Mouse (Mus musculus) brain, embryonic 18.5 days (tissue): ENCODE measurements around the gene Ccdc171.
"Not testable (repeated sequence)": the region's sequence is repeated elsewhere in the genome, so short reads cannot be mapped to it uniquely, and the experiment has no call there.

Source experiments
- DNase-seq: peaks from one replicate; pipeline ENCODE4 v3.0.0-alpha.2; 2012; ENCODE audit warnings: low read depth, low spot score

The Ccdc171 gene

DNA sequence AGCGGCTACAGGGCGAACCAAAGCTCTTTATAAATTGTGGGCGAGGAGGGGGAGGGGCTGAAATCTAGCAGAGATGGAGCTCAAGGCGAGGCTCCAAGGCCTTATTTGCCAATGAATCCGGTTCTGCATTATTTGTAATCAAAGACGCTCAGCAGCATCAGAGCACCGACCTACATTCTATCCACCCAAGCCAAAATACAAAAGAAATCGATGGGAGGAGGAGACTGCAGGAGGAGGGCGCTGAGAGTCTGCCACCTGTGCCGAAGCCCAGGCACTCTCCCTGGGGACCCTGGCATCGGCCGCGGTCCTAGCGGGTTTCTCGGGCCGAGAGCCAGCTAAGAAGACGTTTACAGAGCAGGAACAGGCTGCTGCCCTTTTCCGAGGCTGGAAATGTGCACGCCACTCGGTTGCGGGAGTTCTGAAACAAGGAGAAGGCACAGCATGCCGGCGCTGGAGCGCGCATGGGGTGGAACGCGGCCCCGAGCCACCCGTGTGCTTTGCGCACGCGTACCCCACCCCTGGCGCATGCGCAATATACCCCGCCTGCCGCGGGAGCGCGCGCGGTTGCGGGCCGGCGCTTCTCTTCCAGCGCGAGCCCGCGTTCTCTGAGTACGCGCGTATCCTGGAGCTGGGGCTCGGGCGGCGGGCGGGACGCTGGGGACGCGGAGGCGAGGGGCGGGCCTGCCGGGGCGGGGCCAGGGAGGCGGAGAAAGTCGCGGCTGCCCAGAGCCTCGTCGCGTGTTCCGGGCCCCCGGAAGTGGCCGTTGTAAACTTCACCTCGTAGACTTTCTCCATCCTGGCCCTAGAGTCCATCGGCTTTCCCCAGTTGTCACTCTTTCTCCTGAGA is at the start of gene Ccdc171:
Gene Ccdc171, plus strand, starts transcription at position 703 of the 847 bp plus-strand sequence.
- DNase-seq: peak; percentile 91

DNA sequence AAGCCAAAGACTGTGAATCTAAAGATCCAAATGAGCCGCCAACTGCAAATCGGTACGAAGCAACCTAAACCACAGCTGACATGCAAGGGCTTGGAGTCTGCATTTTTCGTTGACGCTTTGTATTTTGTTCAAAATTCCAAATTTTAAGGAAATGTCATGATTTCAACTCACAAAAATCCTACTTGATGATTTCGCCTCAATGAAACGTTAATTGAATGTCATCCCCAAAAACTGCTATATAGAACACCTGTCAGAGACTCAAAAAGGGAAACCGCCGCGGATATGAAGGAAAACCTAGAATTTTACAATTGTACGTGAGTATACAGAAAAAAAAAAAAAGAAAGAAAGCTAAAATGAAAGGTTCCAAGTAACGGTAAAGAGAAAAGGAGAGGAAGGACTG is 40.1 kb upstream of the Ccdc171 start:
- no peak for DNase-seq

DNA sequence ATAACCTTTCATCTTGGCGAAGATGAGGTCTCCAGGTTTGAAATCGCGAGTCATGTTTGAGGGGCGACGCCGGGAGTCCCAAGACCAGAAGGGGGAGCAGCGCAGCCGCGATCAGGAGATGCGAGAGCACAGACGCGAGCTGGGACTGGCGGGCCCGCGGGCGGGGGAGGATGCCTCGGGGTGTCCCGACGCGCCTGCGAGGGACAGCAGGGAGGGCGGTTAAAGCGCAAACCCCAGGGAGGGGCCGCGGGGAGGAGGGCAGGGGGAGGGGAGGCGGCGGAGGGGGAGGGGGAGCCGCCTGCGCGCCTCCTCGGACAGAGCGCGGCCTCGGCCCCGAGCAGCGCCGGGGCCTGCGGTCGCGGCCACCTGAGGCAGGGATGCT is 39.6 kb upstream of the Ccdc171 start:
- DNase-seq: peak; percentile 65

DNA sequence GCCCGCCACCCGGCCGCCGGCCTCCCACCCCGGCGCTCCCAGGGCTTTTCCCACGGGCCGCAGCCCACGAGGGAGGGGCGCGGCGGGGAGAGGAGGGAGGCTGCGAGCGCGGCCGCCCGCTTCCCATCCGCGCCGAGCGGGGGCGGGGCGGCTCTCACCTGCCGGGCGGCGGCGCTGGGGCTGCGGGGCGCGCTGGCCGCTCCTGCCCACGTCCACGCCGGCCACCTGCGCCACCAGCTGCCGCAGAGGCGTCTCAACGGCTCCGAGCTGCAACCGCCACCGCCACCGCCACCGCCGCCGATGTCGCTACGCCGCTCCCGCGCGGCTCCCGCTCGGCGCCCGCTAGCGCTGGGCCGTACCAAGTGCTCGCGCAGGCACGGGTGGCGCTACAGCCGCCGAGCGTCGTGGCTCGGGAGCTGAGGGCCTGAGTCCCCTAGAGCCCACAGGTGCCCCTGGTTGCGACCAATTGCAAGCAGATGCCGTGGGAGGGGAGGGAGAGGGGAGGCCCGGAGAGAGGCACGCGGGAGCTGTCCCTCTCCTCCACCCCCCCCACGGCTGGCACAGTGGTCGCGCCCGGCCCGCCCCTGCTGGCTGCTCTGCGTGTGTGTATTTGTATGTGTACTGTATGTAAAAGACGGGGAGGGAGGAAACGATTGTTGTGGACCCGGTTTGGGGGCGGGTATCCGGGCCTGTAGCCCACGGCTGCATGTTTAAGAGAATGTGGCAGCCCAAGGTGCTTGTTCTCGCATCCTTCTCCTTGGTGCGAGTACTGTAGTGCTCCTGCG is 39.0 kb upstream of the Ccdc171 start, which contains the start of gene Psip1:
Gene Psip1, minus strand, starts transcription at position 343 of the 785 bp plus-strand sequence.
- peak; percentile 76 for DNase-seq

DNA sequence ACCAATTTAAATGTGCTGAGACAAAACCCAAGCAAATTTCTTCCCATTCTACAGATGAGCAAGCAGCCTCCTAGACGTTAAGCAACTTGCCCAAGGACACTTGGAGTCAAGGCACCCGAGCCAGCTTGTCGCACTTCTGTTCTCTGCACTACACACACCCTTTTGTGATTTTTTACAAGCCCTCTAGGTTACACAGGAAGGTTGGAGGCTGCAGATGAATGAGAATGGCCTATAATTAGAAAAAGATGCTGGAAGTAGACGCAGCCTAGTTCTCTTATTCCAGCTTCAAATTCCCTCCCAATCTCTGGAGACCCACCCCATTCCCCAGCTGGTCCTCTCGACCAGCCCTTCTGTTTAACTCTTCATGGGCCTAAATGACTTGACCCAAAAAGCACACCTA is 36.2 kb upstream of the Ccdc171 start:
- DNase-seq: no peak

DNA sequence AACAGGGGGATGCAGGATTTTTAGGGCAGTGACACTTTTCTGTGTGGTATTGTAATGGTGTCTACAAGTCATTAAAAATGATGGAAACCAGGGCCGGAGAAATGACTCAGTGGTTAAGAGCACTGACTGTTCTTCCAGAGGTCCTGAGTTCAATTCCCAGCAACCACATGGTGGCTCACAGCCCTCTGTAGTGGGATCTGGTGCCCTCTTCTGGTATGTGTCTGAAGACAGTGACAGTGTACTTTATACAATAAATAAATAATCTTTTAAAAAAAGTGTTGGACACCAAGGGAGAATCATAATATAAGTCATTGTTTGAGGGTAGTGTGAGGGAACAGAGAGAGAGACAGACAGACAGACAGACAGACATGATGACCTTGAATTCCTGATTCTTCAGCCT is 32.2 kb upstream of the Ccdc171 start:
- DNase-seq: no peak

DNA sequence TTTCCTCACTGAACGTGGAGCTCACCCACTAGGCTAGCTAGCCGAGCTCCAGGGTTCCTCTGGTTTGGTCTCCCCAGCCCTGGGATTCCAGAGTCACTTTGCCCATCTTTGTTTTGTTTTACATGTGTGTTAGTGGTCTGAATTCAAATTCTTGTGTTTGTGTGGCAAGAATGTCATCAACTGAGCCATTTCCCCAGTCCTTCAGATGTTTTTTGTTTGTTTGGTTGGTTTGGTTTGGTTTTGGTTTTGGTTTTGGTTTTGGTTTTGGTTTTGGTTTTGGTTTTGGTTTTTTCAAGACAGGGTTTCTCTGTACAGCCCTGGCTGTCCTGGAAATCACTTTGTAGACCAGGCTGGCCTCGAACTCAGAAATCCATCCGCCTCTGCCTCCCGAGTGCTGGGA is 28.3 kb upstream of the Ccdc171 start:
- DNase-seq: not testable (repeated sequence)

DNA sequence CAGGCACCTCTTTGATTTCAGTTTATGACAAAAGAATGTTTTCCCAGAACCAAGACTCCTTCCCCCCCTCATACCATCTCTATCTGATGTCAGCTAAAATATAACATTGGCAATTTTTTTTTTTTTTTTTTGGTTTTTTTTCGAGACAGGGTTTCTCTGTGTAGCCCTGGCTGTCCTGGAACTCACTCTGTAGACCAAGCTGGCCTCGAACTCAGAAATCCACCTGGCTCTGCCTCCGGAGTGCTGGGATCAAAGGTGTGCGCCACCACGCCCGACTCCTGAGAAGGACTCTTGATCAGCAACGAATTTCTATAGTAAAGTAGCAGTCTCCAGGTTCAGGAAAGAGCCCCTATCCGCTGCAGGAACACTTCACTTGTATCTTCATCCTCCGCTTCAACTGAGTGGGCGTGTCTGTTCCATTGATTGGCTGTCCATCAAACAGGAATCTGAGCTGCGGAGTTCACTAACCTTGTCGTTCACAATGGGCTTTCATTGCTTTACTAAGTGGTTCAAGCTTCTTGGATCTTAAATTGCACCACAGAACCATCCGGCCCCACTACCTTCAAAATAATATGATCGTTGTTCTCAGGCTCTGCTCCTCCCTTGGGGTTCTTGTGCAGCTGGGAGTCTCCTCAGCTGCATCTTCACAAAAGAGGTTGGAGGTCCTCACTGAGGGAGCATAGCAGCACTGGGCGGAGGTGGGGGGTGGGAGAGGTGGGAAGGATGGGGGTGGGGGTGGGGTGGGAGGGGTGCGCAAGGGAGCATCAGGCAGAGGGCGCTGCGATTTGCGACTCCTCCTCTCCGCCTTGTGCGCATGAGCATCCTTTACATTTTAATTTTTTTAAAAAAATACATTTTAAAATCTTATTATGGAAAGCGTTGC is 24.9 kb upstream of the Ccdc171 start:
- no peak for DNase-seq

DNA sequence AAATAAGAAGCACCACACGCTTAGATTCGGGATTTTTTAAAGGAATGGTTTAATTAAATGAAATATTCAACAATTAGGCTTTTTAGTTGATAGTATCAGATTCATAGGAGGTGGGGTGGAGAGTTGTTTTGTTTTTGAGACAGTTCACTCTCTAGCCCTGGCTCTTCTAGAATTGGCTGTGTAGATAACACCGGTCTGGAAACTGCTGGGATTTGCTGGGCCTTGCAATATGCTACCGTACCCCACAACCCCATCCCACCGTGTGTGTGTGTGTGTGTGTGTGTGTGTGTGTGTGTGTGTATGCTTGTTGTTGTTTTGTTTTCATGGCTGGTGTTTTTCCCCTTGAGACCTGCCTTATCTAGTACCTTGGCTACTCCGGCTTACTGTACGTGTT is 24.3 kb upstream of the Ccdc171 start:
- no peak for DNase-seq

DNA sequence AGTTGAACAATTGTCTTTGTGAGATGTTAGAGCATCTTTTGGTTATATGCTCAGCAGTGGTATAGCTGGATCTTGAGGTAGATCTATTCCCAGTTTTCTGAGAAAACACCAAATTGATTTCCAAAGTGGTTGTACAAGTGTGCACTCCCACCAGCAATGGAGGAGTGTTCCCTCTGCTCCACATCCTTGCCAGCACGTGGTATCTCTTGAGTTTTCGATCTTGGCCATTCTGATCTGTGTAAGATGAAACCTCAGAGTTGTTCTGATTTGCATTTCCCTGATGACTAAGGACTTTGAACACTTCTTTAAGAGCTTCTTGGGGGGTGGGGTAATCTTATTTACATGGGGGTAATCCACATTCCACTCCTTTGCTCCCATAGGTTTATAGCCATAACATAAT is 15.7 kb upstream of the Ccdc171 start:
- no peak for DNase-seq

DNA sequence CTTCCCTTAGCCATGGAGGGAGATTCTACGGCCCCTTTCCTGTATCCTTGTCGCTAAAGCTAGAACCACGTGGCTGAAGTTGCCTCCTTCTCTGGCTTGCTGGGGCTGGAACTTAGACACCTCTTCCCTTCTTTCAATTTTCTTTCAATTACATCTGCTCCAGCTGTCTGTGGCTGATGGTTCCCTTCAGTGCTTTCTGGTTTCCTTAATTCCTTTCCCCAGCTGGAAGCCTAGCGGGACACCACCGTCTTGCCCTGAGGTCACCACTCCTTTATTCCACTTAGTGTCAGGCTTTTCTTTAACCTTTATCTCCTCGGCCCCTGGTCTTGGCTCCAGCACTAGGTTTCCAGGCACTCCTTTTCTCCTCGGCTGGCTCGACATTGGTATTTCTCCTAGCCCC is 14.3 kb upstream of the Ccdc171 start:
- no peak for DNase-seq

DNA sequence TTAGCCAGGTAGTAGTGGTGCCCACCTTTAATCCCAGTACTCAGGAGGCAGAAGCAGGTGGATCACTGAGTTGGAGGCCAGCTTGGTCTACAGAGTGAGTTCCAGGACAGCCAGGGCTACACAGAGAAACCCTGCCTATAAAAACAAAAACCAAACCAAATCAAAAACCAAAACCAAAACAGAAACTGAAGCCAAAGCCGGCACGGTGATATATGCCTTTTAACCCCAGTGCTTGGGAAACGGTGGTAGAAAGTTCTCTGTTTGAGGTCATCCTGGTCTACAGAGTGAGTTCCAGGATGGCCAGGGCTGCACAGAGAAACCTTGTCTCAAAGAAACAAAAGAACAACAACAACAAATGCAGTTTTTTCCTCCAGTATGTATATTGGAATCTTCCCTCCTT is 13.1 kb upstream of the Ccdc171 start:
- no peak for DNase-seq

DNA sequence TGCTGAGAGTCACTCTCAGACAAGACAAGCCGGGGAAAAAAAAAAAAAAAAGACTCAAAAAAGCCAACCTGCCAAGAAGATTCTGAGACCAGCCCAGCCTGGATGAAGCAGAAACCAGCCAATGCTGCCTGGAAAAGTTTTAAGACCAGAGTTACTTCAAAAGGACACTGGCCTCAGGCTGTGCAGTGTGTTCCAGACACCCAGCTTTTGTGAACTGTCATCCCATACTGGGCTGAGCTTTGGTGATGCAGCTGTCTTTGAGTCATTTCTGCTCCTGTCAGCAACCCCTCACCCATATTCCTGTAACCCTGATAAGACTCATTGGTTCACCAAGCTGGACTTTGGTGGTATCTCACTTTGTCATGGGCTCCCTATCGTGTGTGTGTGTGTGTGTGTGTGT is 12.7 kb upstream of the Ccdc171 start:
- no peak for DNase-seq

DNA sequence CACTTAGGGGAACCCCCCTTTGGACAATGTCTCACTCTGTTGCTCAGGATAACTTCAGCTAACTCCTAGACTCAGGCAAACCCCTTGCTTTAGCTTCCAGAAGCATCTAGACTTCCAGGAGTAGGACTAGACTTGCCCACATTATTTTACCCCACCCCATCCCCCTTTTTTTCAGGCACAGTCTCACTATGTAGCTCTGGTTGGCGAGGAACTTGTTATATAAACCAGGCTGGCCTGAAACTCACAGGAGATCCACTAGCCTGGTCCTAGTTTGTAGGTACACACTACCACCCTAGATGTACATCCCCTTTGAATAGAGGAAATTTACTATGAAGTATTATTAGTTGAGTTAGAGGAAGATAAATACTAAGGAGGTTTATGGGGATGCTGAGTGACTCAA is 11.2 kb upstream of the Ccdc171 start:
- DNase-seq: no peak

DNA sequence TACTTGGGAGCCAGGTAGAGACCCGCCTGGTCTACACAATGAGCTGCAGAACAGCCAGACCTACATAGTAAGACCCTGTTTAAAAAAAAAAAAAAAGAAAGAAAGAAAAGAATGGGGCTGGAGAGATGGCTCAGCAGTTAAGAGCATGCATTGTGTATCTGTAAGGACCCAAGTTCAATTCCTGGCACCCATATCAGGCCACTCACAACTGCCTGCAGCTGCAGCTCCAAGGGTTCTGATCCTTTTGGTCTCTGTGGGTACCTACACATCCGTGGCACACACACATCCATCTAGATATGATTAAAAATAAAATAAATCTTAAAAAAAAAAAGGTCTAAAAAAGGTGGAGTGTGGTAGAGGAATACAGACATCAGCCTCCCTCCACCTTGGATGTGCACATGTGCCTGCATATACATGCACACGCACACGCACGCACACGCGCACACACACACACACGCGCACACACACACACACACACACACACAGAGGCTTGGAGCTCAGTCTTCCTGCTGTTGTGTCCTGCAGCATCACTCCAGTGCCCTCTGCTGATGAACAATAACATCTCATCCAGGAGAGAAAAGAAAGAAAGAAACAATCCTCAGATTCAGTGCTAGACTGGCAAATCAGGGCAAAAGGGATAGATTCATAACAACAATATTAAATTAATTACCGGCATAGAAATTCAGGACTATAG is 10.2 kb upstream of the Ccdc171 start:
- DNase-seq: no peak

DNA sequence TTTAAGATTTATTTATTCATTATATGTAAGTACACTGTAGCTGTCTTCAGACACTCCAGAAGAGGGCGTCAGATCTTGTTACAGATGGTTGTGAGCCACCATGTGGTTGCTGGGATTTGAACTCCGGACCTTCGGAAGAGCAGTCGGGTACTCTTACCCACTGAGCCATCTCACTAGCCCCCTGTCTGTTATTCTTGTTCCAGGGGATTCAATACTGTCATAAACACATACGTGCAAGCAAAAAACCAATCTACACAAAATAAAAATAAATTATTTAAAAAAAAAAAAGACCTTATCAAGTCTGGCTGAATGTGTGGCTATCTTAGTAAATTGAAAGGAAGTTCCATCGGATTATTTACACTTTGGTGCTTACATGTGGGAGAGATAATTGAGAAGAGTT is 9.2 kb upstream of the Ccdc171 start:
- not testable (repeated sequence) for DNase-seq

DNA sequence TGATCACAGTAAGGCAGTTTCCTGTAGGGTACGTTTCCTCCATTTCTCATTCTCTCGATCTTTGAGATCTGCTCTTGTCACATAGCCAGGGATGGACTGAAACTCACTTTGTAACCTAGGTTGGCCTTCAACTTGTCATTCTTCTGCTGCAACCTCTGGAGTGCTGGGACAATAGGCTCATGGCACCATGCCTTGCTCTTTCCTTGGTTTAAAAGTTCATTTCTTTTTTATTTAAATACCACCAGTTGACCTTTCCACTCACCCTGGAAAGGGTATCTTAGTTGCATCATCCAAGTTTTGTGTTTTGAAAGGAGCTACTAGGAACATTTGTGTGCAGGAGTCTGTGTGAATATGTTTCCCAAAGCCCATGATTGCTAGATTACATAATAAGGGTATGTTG is 6.2 kb upstream of the Ccdc171 start:
- no peak for DNase-seq

DNA sequence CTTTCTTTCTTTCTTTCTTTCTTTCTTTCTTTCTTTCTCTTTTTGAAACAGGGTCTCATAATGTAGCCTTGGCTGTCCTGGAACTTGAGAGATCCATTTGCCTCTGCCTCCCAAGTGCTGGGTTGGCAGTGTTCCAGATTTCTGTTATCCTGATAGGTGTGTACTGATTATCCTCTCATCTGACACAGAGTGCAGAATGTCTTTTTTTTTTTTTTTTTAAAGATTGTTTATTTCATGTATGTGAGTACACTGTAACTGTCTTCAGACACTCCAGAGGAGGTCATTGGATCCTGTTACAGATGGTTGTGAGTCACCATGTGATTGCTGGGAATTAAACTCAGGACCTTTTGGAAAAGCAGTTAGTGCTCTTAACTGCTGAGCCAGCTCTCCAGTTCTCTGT is 5.5 kb upstream of the Ccdc171 start:
- no peak for DNase-seq

DNA sequence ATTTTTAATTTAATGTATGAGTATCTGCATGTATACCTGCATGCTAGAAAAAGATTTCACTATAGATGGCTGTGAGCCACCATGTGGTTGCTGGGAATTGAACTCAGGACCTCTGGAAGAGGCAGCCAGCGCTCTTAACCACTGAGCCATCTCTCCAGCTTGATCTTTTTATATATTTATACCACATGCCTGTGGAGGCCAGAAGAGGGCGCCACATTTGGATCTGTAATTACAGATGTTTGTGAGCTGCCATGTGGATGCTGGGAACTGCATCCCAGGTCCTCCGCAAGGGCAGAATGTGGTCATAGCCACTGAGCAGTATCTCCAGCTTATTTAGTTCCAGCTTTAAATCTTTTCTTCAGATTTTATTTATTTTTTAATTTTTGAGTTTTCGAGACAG is 5.0 kb upstream of the Ccdc171 start:
- no peak for DNase-seq

DNA sequence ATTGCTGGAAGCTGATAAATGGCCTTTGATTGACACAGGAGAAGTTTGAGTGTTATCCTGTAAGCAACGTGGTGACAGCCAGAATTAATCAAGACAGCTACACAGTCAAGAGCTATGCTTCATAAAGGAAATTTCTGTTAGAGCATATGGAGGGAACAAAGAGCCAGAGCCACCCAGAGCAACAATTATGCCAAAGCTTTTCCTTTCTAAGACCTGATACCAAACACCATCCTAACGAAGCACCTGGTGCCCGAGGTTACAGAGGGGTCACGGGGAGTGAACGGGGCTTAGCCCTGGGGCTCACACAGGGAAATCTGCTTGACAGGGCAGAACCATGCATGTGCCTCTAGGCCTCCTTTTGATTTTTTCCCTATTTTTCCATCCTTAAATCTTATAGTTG is 3.3 kb upstream of the Ccdc171 start:
- DNase-seq: no peak

DNA sequence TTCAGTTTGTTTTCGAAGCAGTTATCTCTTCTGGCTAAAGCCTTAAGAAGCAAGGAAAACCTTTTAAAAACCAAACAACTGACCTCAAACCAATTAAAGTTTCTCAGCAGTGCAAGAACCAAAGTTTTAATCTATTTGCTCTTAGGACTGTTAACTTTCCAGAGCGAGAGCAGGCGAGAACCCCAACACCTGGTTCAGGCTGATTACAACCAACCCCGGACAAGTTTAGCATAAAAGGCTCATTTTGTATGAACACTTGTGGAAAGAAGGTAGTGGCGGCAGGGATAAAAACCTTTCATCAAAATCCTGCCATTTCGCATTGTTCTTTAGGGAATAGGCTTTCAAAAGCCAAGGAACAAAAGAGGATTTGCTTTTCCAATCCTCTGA is 896 bp upstream of the Ccdc171 start:
- DNase-seq: no peak

DNA sequence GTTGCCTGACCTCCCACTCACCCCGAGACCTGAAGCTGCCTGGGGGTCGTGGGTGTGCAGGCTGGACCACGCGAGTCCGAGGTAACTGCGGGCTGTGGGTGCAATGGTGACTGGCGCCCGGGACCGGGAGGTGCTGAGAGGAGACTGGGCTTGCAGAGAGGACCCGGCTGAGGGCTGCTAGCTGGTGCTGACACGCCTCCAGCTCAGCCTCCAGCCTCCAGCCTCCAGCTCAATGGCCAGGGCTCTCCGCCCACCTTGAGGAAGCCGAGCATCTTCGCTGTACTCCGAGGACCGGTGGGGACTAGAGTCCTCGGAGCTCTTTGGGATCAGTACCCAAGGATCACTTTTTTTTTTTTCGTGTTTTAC is 328 bp downstream of the Ccdc171 start:
- no peak for DNase-seq
